Mouse (Mus musculus): ENCODE measurements around the gene Gm28047. TPM values are rescaled to one million over a fixed set of nuclear protein-coding genes. Genes with fewer than 3 reads are reported as not detected.
A peak's percentile ranks its signal among the peaks of the same experiment; 100 is the strongest.

The Gm28047 gene
- total and polyA plus RNA-seq, 2 experiments = not detected

DNA sequence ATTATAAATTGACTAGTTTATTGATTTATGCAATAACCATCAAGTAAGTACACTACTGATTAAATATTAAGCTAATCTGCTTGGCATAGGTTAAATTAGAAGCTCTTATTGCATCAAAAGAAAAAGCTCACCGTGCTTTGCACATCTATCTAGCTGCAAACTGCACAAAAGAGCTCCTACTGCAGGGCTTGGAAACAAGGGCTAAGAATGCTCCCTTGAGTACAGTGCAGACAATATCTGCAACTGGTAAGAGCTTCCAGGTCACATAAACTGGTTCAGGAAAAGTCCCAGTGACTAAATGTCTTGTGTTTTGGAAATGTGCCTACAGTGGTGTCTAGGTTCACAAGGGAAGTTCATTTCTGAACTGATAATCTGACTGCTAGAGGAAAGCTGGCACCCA lies 62.4 kb downstream of the Gm28047 start:
- no peaks in the 10 kb centered on the region for H3K27me3 ChIP-seq (ENCODE audit: control insufficient read depth, insufficient read depth, low read length)
- H3K4me1 ChIP-seq (ENCODE audit: control insufficient read depth, insufficient read depth, low read length) = peaks cover 21% of the 10 kb centered on the region
- H3K4me3 ChIP-seq (ENCODE audit: insufficient read depth, low read depth, low read length) = no peak overlapping the region; the same call in 1 of the 2 replicates
- peaks cover 3% of the 10 kb centered on the region; the same call in 1 of the 2 replicates for H3K79me2 ChIP-seq (ENCODE audit: control insufficient read depth, insufficient read depth, low read length)
- no peak for TF ChIP-seq CTCF (IDR thresholded peaks at IDR 0.05; ENCODE audit: low read depth, low read length)
- no peak for TF ChIP-seq POLR2A (IDR thresholded peaks at IDR 0.05; ENCODE audit: extremely low read depth, insufficient read depth, low read length)
- peaks cover 7% of the 10 kb centered on the region; the same call in 1 of the 2 replicates for H3K36me3 ChIP-seq (ENCODE audit: control insufficient read depth, insufficient read depth, low read length)
- DNase-seq (ENCODE audit: extremely low read depth, low read depth, low spot score) = peak; percentile 83
- no peak overlapping the region for H3K9ac ChIP-seq (ENCODE audit: low read depth, low read length)
- WGBS = 20% methylated on average over 1 of the region's 1 CpGs
- H3K27ac ChIP-seq (replicated peaks; ENCODE audit: insufficient read depth, low read depth, low read length) = peak overlapping the region; percentile 35; the same call in 1 of the 2 replicates

DNA sequence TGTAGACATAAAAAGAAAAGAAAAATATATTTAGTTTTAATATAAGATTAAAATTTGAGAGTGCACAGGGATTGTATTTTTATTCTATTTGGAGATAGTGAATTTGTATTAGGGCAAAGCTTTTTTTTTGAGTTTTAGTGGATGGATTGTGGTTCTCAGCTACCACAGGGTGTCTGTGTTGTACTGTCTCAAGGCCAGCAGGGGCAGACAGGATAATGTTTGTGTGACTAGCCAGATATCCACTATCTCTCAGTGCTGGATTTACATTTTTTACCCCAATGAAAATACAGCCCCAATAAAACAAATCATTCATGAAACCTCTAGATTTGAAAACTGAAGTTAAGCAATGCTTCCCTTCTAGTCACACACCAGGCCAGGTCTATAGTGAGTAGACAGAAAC lies 67.3 kb downstream of the Gm28047 start:
- TF ChIP-seq POLR2A (IDR thresholded peaks at IDR 0.05; ENCODE audit: extremely low read depth, insufficient read depth, low read length) = no peak
- no peak for TF ChIP-seq CTCF (IDR thresholded peaks at IDR 0.05; ENCODE audit: low read depth, low read length)
- H3K27me3 ChIP-seq (ENCODE audit: control insufficient read depth, insufficient read depth, low read length) = no peaks in the 10 kb centered on the region
- peaks cover 3% of the 10 kb centered on the region; the same call in 1 of the 2 replicates for H3K79me2 ChIP-seq (ENCODE audit: control insufficient read depth, insufficient read depth, low read length)
- no peak overlapping the region for H3K9ac ChIP-seq (ENCODE audit: low read depth, low read length)
- no peak for DNase-seq (ENCODE audit: extremely low read depth, low read depth, low spot score)
- H3K4me1 ChIP-seq (ENCODE audit: control insufficient read depth, insufficient read depth, low read length) = peaks cover 2% of the 10 kb centered on the region; the same call in 1 of the 2 replicates
- H3K27ac ChIP-seq (replicated peaks; ENCODE audit: insufficient read depth, low read depth, low read length) = no peak overlapping the region
- no peak overlapping the region for H3K4me3 ChIP-seq (ENCODE audit: insufficient read depth, low read depth, low read length)
- H3K36me3 ChIP-seq (ENCODE audit: control insufficient read depth, insufficient read depth, low read length) = peaks cover 44% of the 10 kb centered on the region

DNA sequence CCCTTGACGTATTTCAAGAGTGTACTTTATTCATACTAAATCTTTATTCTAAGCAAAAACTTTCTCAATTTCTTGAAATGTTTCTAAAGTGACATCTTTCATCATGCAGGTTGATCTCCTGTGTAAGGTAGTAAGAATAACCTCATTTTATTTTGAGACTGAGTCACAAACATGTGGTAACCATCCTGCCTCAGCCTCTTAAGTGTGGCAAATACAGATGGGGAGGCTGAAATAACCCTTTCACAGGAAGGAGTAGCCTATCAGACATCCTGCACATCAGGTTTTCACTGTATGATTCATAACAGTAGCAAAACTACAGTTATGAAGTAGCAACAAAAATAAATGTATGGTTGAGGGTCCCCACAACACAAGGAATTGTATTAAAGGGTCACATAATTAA lies 69.3 kb downstream of the Gm28047 start:
- no peak for DNase-seq (ENCODE audit: extremely low read depth, low read depth, low spot score)
- H3K4me1 ChIP-seq (ENCODE audit: control insufficient read depth, insufficient read depth, low read length) = no peaks in the 10 kb centered on the region
- peaks cover 56% of the 10 kb centered on the region for H3K36me3 ChIP-seq (ENCODE audit: control insufficient read depth, insufficient read depth, low read length)
- no peaks in the 10 kb centered on the region for H3K27me3 ChIP-seq (ENCODE audit: control insufficient read depth, insufficient read depth, low read length)
- 95% methylated on average over 1 of the region's 1 CpGs for WGBS
- H3K9ac ChIP-seq (ENCODE audit: low read depth, low read length) = no peak overlapping the region
- H3K4me3 ChIP-seq (ENCODE audit: insufficient read depth, low read depth, low read length) = no peak overlapping the region
- no peak overlapping the region for H3K27ac ChIP-seq (replicated peaks; ENCODE audit: insufficient read depth, low read depth, low read length)
- H3K79me2 ChIP-seq (ENCODE audit: control insufficient read depth, insufficient read depth, low read length) = no peaks in the 10 kb centered on the region; the same call in 1 of the 2 replicates
- no peak for TF ChIP-seq POLR2A (IDR thresholded peaks at IDR 0.05; ENCODE audit: extremely low read depth, insufficient read depth, low read length)
- TF ChIP-seq CTCF (IDR thresholded peaks at IDR 0.05; ENCODE audit: low read depth, low read length) = no peak

DNA sequence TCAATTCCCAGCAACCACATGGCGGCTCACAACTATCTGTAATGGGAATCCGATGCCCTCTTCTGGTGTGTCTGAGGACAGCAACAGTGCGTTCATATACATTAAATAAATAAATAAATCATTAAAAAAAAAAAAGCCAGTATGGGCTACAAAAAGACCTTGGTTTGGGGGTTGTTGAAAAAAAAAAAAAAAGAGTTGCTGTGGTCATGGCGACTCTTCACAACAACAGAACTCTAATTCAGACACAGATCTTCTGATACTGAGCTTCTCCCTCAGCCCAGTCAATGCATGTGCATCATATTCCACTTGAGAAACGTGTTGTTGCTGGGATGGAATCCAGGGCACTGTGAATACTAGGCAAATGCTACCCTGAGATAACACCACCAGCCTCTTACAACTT lies 72.3 kb downstream of the Gm28047 start:
- Histone ChIP-seq H3K9ac (ENCODE audit: low read depth, low read length) (no peak overlapping the region), H3K4me1 (ENCODE audit: control insufficient read depth, insufficient read depth, low read length) (no peaks in the 10 kb centered on the region), H3K27me3 (ENCODE audit: control insufficient read depth, insufficient read depth, low read length) (no peaks in the 10 kb centered on the region), H3K79me2 (ENCODE audit: control insufficient read depth, insufficient read depth, low read length) (no peaks in the 10 kb centered on the region; the same call in none of the 2 replicates), H3K4me3 (ENCODE audit: insufficient read depth, low read depth, low read length) (no peak overlapping the region), H3K36me3 (ENCODE audit: control insufficient read depth, insufficient read depth, low read length) (peaks cover 55% of the 10 kb centered on the region), H3K27ac (replicated peaks; ENCODE audit: insufficient read depth, low read depth, low read length) (no peak overlapping the region)
- WGBS = 96% methylated on average over 5 of the region's 5 CpGs
- no peak for TF ChIP-seq POLR2A (IDR thresholded peaks at IDR 0.05; ENCODE audit: extremely low read depth, insufficient read depth, low read length)
- no peak for TF ChIP-seq CTCF (IDR thresholded peaks at IDR 0.05; ENCODE audit: low read depth, low read length)
- no peak for DNase-seq (ENCODE audit: extremely low read depth, low read depth, low spot score)

DNA sequence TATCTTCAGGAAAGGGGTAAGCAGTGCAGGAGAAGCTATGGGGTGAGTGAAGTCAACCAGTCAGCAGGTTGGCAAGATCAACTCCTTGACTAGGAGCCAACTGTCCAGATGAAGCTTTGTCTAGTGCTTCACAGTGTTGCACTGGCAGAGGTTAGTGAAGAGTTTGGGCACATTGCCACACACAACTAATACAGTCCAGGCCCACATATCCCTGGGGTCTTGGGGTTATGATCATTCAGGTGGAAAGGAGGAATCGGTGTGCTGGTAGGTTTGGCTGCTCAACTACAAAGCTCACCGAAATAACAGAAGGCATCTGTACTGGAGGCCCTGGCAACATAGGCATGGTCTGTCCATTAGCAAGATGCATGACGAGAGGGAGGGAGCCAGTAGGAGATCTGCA lies 77.4 kb downstream of the Gm28047 start:
- H3K4me1 ChIP-seq (ENCODE audit: control insufficient read depth, insufficient read depth, low read length) = no peaks in the 10 kb centered on the region
- TF ChIP-seq POLR2A (IDR thresholded peaks at IDR 0.05; ENCODE audit: extremely low read depth, insufficient read depth, low read length) (no peak), CTCF (IDR thresholded peaks at IDR 0.05; ENCODE audit: low read depth, low read length) (no peak)
- no peak for DNase-seq (ENCODE audit: extremely low read depth, low read depth, low spot score)
- no peak overlapping the region for H3K27ac ChIP-seq (replicated peaks; ENCODE audit: insufficient read depth, low read depth, low read length)
- H3K27me3 ChIP-seq (ENCODE audit: control insufficient read depth, insufficient read depth, low read length) = no peaks in the 10 kb centered on the region
- H3K4me3 ChIP-seq (ENCODE audit: insufficient read depth, low read depth, low read length) = no peak overlapping the region
- H3K79me2 ChIP-seq (ENCODE audit: control insufficient read depth, insufficient read depth, low read length) = no peaks in the 10 kb centered on the region; the same call in none of the 2 replicates
- no peak overlapping the region for H3K9ac ChIP-seq (ENCODE audit: low read depth, low read length)
- WGBS = 96% methylated on average over 3 of the region's 3 CpGs
- peaks cover 44% of the 10 kb centered on the region for H3K36me3 ChIP-seq (ENCODE audit: control insufficient read depth, insufficient read depth, low read length)

DNA sequence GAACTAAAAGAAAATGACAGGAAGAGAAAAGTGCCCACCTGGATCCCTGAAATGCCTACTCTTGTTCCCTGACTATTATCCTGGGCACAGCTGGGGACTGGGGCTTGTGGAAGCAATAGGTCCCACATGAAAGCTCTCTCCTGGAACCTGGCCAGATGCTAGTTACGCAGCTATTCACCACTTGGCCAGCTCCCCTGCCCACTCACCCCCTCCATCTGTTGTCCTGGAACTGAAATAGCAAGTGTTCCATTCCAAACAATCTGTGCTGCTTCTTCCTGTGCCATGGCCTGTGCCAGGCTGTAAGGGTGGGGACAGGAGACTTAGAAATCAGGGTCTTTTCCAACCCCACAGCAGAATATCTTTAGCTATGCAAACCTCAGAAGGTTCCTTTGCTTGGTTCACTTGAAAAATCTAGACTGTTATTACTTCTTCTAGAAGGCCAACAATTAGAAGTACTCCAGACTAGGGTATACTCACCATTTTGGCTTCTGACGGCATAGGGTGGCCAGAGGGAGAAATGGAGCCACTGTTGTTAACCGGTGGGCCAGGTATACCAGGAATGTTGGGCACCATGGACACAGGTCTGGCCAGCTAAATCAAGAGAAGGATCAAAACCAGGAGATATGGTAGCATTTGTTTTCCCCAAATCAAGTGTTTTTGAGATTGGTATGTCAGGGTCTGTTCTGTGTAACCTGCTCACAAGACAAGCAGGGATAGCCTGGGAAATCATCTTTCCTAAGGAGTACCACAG lies 78.0 kb downstream of the Gm28047 start:
- Histone ChIP-seq H3K27me3 (ENCODE audit: control insufficient read depth, insufficient read depth, low read length) (no peaks in the 10 kb centered on the region), H3K27ac (replicated peaks; ENCODE audit: insufficient read depth, low read depth, low read length) (no peak overlapping the region), H3K9ac (ENCODE audit: low read depth, low read length) (no peak overlapping the region), H3K4me3 (ENCODE audit: insufficient read depth, low read depth, low read length) (no peak overlapping the region), H3K79me2 (ENCODE audit: control insufficient read depth, insufficient read depth, low read length) (no peaks in the 10 kb centered on the region; the same call in none of the 2 replicates), H3K4me1 (ENCODE audit: control insufficient read depth, insufficient read depth, low read length) (0 out of 2 replicates have a peak, but pooled peaks cover 2% of the 10 kb centered on the region), H3K36me3 (ENCODE audit: control insufficient read depth, insufficient read depth, low read length) (peaks cover 43% of the 10 kb centered on the region)
- TF ChIP-seq POLR2A (IDR thresholded peaks at IDR 0.05; ENCODE audit: extremely low read depth, insufficient read depth, low read length) (no peak), CTCF (IDR thresholded peaks at IDR 0.05; ENCODE audit: low read depth, low read length) (no peak)
- WGBS = 78% methylated on average over 3 of the region's 3 CpGs
- no peak for DNase-seq (ENCODE audit: extremely low read depth, low read depth, low spot score)

Measured in liver, adult 2 months (tissue).